Mouse (Mus musculus) limb, embryonic 10.5 days (tissue): Measurements from ENCODE around the gene Olfr1044. TPM values are rescaled to one million over a fixed set of nuclear protein-coding genes. Genes with fewer than 3 reads are reported as not detected.
"Not testable (repeated sequence)": the region's sequence is repeated elsewhere in the genome, so short reads cannot be mapped to it uniquely, and the experiment has no call there.

ENCODE experiments used
- DNase-seq: peaks from one replicate; pipeline ENCODE4 v3.0.0-alpha.2; 2017; ENCODE audit warnings: low spot score
- H3K27ac ChIP-seq: fragments of 300-500 bp; sonication (generic); 2 replicates; pipeline ENCODE4 v1.5.1; 2016; ENCODE audit warnings: mild to moderate bottlenecking
- H3K27me3 ChIP-seq: fragments of 300-500 bp; sonication (generic); 2 replicates; pipeline ENCODE4 v1.6.1; 2016; ENCODE audit warnings: low read depth, mild to moderate bottlenecking; ENCODE audit not compliant: poor library complexity, severe bottlenecking
- H3K36me3 ChIP-seq: fragments of 300-500 bp; sonication (generic); 2 replicates; pipeline ENCODE4 v1.6.1; 2016; ENCODE audit warnings: mild to moderate bottlenecking, moderate library complexity
- H3K4me1 ChIP-seq: fragments of 300-500 bp; sonication (generic); 2 replicates; pipeline ENCODE4 v1.6.1; 2016
- H3K4me3 ChIP-seq: fragments of 300-500 bp; sonication (generic); 2 replicates; pipeline ENCODE4 v1.5.1; 2016; ENCODE audit warnings: mild to moderate bottlenecking, moderate library complexity
- H3K9me3 ChIP-seq: fragments of 300-500 bp; sonication (generic); replicated peaks from 2 replicates; pipeline ENCODE4 v1.6.1; 2016; ENCODE audit warnings: mild to moderate bottlenecking
- WGBS: fragments of 180-500 bp; shearing (Covaris S2); methylation state at CpG from one replicate; pipeline ENCODE4 v1.1.7; 2016; 5-methylcytosine and 5-hydroxymethylcytosine counted together
- polyA plus RNA-seq: library from polyadenylated mRNA; unstranded; fragments of >200 nt; fragmentation: Nextera tagmentation; extraction: Ambion mirVana; gene quantifications from 2 replicates; pipeline ENCODE4 v1.2.1, GENCODE M21; 2016

Gene Olfr1044
- not detected in 2 replicates for polyA plus RNA-seq

DNA sequence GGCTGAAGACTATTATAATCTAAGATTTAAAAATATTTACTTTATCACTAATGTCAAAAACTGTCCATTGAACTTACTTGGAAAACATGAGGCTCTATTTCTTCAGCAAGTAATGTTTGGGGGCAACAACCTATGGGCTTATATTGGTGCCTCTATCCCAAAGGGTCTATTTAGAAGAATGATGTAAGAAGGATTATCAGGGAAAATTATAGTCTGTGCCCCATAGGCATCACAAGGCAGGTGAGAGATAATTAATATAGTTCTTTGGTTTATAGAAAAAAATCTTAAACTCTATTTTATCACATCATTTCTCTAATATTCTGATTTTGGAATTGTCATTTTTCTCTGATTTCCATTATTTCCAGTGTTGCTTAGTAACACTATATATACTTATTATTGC is at the start of gene Olfr1044:
Olfr1044 (minus strand) TSS at position 101 of the 400 bp plus-strand sequence.
- no peak within 1 kb of the TSS for H3K27ac ChIP-seq
- H3K27me3 ChIP-seq, result no peaks in the 10 kb centered on the region
- no peaks in the 10 kb centered on the region for H3K4me1 ChIP-seq
- DNase-seq, result no peak
- H3K36me3 ChIP-seq, result no peaks in the 10 kb centered on the region
- no peaks in the 10 kb centered on the region for H3K9me3 ChIP-seq
- H3K4me3 ChIP-seq, result no peak within 1 kb of the TSS

DNA sequence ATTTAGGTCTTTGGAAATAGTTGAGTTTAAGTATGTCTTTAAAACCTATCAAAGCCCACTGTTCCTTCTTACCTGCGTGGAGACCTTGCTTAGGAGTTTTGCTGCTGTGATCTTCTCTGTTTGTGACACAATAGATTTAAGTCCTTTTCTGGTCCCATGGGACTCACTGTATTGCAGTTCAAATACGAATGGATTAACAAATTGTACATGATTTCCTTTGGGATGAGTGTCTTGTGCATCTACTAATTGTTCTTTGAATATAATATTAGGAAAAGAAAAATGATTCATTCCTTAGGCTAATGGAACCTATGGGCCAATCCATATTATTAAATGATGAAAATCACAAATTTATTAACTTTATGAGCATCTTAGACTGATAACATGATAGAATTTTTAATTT is 41.6 kb upstream of the Olfr1044 start, which contains the start of gene Olfr1046:
Olfr1046 (minus strand) TSS at position 101 of the 400 bp plus-strand sequence.
- Histone ChIP-seq H3K4me3 (no peak within 1 kb of the TSS), H3K27me3 (no peaks in the 10 kb centered on the region), H3K27ac (no peak within 1 kb of the TSS), H3K4me1 (no peaks in the 10 kb centered on the region), H3K9me3 (no peaks in the 10 kb centered on the region), H3K36me3 (no peaks in the 10 kb centered on the region)
- DNase-seq, result no peak
- 92% methylated on average over 2 of the region's 2 CpGs for WGBS

DNA sequence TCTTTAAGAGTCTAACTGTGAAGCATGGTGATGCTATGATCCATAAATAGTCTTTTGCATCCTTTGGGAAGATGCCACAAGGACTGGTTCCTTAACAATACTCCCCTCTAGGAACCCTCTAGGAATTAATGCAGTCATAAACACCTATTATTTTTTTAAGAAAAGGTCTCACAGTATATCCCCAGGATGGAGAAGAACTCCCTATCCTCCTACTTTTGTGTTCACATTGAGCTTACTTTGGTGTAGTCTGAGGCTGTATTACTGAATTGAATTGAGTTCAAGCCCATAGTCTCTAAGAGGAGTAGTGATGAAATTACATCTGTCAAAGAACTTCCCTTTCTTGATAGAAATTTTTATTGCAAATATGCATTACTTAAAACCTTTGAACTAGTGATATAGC is 25.3 kb upstream of the Olfr1044 start, which contains the start of gene Olfr1045:
Olfr1045 (minus strand) TSS at position 101 of the 400 bp plus-strand sequence.
- Histone ChIP-seq H3K4me1 (no peaks in the 10 kb centered on the region), H3K27ac (no peak within 1 kb of the TSS), H3K9me3 (no peaks in the 10 kb centered on the region), H3K4me3 (no peak within 1 kb of the TSS), H3K27me3 (no peaks in the 10 kb centered on the region), H3K36me3 (no peaks in the 10 kb centered on the region)
- no peak for DNase-seq

GRCm38 (mm10) chr2:86195863-86196262 is 18.2 kb upstream of the Olfr1044 start:
- Histone ChIP-seq H3K27me3 (no peaks in the 10 kb centered on the region), H3K4me3 (no peak overlapping the region), H3K9me3 (no peaks in the 10 kb centered on the region), H3K27ac (no peak overlapping the region), H3K4me1 (no peaks in the 10 kb centered on the region), H3K36me3 (no peaks in the 10 kb centered on the region)
- WGBS, result 52% methylated on average over 1 of the region's 1 CpGs
- no peak for DNase-seq

- Histone ChIP-seq H3K27me3 (no peaks in the 10 kb centered on the region), H3K9me3 (no peaks in the 10 kb centered on the region), H3K27ac (no peak within 1 kb of the TSS), H3K36me3 (no peaks in the 10 kb centered on the region), H3K4me3 (no peak within 1 kb of the TSS), H3K4me1 (no peaks in the 10 kb centered on the region)
- no peak for DNase-seq
These were observed 8.0 kb upstream of the Olfr1044 start, which contains the start of gene Olfr52 for GRCm38 (mm10) chr2:86185583-86185982. Gene Olfr52, minus strand, starts transcription at chr2:86185683.

GRCm38 (mm10) chr2:86179950-86180349 is 2.3 kb upstream of the Olfr1044 start:
- no peak overlapping the region for H3K4me3 ChIP-seq
- H3K36me3 ChIP-seq, result no peaks in the 10 kb centered on the region
- no peaks in the 10 kb centered on the region for H3K27me3 ChIP-seq
- H3K27ac ChIP-seq, result no peak overlapping the region
- no peaks in the 10 kb centered on the region for H3K9me3 ChIP-seq
- no peaks in the 10 kb centered on the region for H3K4me1 ChIP-seq
- DNase-seq, result no peak
- 81% methylated on average over 3 of the region's 3 CpGs for WGBS

- H3K27me3 ChIP-seq, H3K9me3 ChIP-seq, DNase-seq, H3K4me3 ChIP-seq, H3K36me3 ChIP-seq, H3K4me1 ChIP-seq, H3K27ac ChIP-seq: not testable (repeated sequence)
- WGBS, result 87% methylated on average over 7 of the region's 7 CpGs
These were observed 2.2 kb downstream of the Olfr1044 start for GRCm38 (mm10) chr2:86175422-86175821.

- Histone ChIP-seq H3K27me3 (no peaks in the 10 kb centered on the region), H3K27ac (no peak within 1 kb of the TSS), H3K4me1 (no peaks in the 10 kb centered on the region), H3K36me3 (no peaks in the 10 kb centered on the region), H3K9me3 (no peaks in the 10 kb centered on the region), H3K4me3 (no peak within 1 kb of the TSS)
- no peak for DNase-seq
- 95% methylated on average over 2 of the region's 2 CpGs for WGBS
These were observed 10.2 kb downstream of the Olfr1044 start, which contains the start of gene Olfr1043 for GRCm38 (mm10) chr2:86167422-86167821. Gene Olfr1043, minus strand, starts transcription at chr2:86167522.

- H3K27ac ChIP-seq, result no peak within 1 kb of the TSS
- H3K27me3 ChIP-seq, result no peaks in the 10 kb centered on the region
- H3K4me3 ChIP-seq, result no peak within 1 kb of the TSS
- H3K4me1 ChIP-seq, result no peaks in the 10 kb centered on the region
- 90% methylated on average over 2 of the region's 2 CpGs for WGBS
- no peaks in the 10 kb centered on the region for H3K36me3 ChIP-seq
- no peaks in the 10 kb centered on the region for H3K9me3 ChIP-seq
- no peak for DNase-seq
These were observed 15.9 kb downstream of the Olfr1044 start, which contains the start of gene Olfr1042 for GRCm38 (mm10) chr2:86161738-86162137. Gene Olfr1042, minus strand, starts transcription at chr2:86161838.

DNA sequence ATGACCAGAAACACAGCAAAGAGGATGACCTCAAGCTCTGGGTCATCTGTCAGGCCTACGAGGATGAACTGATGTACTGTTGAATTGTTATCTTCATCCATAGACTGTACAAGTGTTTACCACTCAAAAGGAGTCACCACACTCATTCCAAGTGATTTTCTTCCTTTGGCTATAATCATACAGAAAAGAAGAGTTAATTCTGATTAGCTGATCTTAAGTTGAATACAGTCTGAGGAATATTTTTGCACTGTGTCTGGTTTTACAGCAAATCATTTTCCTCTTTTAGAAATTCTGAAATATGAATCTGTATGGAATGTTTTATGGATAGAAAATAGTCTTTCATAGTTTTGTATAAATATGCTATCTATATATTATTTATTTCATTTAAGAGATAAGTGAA is 31.0 kb downstream of the Olfr1044 start, which contains the start of gene Olfr1040:
Olfr1040 (minus strand) TSS at position 101 of the 400 bp plus-strand sequence.
- DNase-seq, result no peak
- H3K4me3 ChIP-seq, result no peak within 1 kb of the TSS
- H3K4me1 ChIP-seq, result no peaks in the 10 kb centered on the region
- no peaks in the 10 kb centered on the region for H3K36me3 ChIP-seq
- WGBS, result 82% methylated on average over 1 of the region's 1 CpGs
- no peak within 1 kb of the TSS for H3K27ac ChIP-seq
- no peaks in the 10 kb centered on the region for H3K27me3 ChIP-seq
- H3K9me3 ChIP-seq, result no peaks in the 10 kb centered on the region

- no peak within 1 kb of the TSS for H3K27ac ChIP-seq
- DNase-seq, result no peak
- no peak within 1 kb of the TSS for H3K4me3 ChIP-seq
- H3K9me3 ChIP-seq, result no peaks in the 10 kb centered on the region
- WGBS, result 97% methylated on average over 1 of the region's 1 CpGs
- H3K36me3 ChIP-seq, result no peaks in the 10 kb centered on the region
- no peaks in the 10 kb centered on the region for H3K4me1 ChIP-seq
- H3K27me3 ChIP-seq, result no peaks in the 10 kb centered on the region
These were observed 41.8 kb downstream of the Olfr1044 start, which contains the start of gene Olfr1039 for GRCm38 (mm10) chr2:86135828-86136227. Gene Olfr1039, minus strand, starts transcription at chr2:86135928.
